Mouse (Mus musculus) ES-Bruce4 (cell line): ENCODE results near the gene Mafg. TPM values are rescaled to one million over a fixed set of nuclear protein-coding genes. Genes with fewer than 3 reads are reported as not detected.
A peak's percentile ranks its signal among the peaks of the same experiment; 100 is the strongest.

ENCODE experiments used
- H3K27ac ChIP-seq: 2 replicates; pipeline ENCODE4 v1.5.1; 2012; ENCODE audit warnings: low read length, inconsistent platforms; ENCODE audit not compliant: insufficient read depth
- H3K27me3 ChIP-seq: 2 replicates; pipeline ENCODE4 v1.6.1; 2012; ENCODE audit warnings: mild to moderate bottlenecking, low read length, inconsistent platforms; ENCODE audit not compliant: control insufficient read depth, poor library complexity, insufficient read depth, severe bottlenecking
- H3K36me3 ChIP-seq: 2 replicates; pipeline ENCODE4 v1.6.1; 2012; ENCODE audit warnings: inconsistent platforms, mild to moderate bottlenecking, low read length, moderate library complexity; ENCODE audit not compliant: control insufficient read depth, poor library complexity, insufficient read depth, severe bottlenecking
- H3K4me1 ChIP-seq: one replicate; pipeline ENCODE4 v1.8.1; 2011; ENCODE audit warnings: low read length; ENCODE audit not compliant: control insufficient read depth, insufficient read depth
- H3K4me3 ChIP-seq: 2 replicates; pipeline ENCODE4 v1.5.1; 2011; ENCODE audit warnings: low read depth, mild to moderate bottlenecking, low read length
- H3K9ac ChIP-seq: 2 replicates; pipeline ENCODE4 v1.6.1; 2012; ENCODE audit warnings: low read depth, mild to moderate bottlenecking, inconsistent platforms; ENCODE audit not compliant: poor library complexity, severe bottlenecking
- H3K9me3 ChIP-seq: replicated peaks from 2 replicates; pipeline ENCODE4 v1.6.1; 2012; ENCODE audit warnings: mild to moderate bottlenecking, low read length, inconsistent platforms; ENCODE audit not compliant: control insufficient read depth, poor library complexity, insufficient read depth, severe bottlenecking
- CTCF ChIP-seq: IDR thresholded peaks from one replicate; pipeline ENCODE4 v1.8.1; 2011; ENCODE audit warnings: low read depth, low read length
- EP300 ChIP-seq: IDR thresholded peaks from 2 replicates; pipeline ENCODE4 v1.6.1; 2011; ENCODE audit warnings: low read depth, low read length; ENCODE audit not compliant: insufficient read depth
- POLR2A ChIP-seq: IDR thresholded peaks from one replicate; pipeline ENCODE4 v1.8.1; 2011; ENCODE audit warnings: low read length; ENCODE audit not compliant: insufficient read depth
- polyA plus RNA-seq: library from polyadenylated mRNA; stranded (reverse); fragments of >200 nt; gene quantifications from 2 replicates; pipeline ENCODE4 v1.2.4, GENCODE M21; 2011; ENCODE audit warnings: low read depth; ENCODE audit not compliant: missing spikeins, insufficient read depth, insufficient read length

Mafg gene
- polyA plus RNA-seq, 1 experiment: 53.0 TPM

DNA sequence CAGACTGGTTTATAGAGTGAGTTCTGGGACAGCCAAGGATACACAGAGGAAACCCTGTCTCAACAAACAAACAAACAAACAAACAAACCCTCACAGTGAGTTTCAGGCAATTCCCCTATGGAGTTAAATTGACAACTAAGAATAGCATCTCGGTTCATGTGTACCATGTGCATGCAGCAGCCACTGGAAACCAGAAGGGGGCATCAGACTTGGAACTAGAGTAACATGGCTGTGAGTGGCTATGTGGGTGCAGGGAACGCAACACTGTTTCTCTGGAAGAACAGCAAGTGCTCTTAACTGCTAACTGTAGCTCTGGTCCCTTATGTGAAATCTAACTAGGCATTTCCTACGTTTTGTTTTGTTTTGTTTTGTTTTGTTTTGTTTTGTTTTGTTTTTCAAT is 18.5 kb upstream of the Mafg start:
- TF ChIP-seq POLR2A (no peak), CTCF (peak; percentile 46)
- Histone ChIP-seq H3K36me3 (no peaks in the 10 kb centered on the region), H3K27ac (no peak overlapping the region), H3K9me3 (no peaks in the 10 kb centered on the region), H3K4me1 (no peaks in the 10 kb centered on the region), H3K27me3 (no peaks in the 10 kb centered on the region), H3K4me3 (no peak overlapping the region), H3K9ac (no peak overlapping the region)

DNA sequence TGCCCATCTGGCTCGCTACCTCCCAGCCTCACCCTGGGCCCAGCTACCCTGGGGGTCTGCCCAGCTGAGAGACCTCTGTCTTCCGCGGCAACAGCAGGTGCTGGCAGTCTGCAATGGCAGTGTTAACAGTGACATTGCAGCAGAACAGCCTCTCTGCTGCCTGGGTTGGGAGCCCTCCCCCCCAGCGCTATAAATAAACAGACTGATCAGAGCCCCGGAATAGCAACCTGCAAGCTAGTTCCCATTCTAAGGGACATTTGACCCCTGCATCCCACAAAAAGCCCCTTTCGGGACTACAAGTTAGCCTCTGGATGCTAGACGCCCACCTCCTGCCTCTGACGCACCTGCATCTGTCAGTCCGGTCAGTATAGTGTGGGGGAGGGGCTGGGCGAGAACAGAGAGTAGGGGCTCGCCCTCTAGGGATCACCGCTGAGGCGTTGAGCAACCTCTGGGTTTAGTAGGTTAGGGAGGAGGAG is 14.6 kb upstream of the Mafg start, which contains the start of gene Myadml2:
Myadml2 (minus strand) TSS at position 158 of the 476 bp plus-strand sequence.
- TF ChIP-seq EP300: peak; percentile 68; the same call in 1 of the 2 replicates
- no peak for TF ChIP-seq POLR2A
- no peak for TF ChIP-seq CTCF
- Histone ChIP-seq H3K36me3 (no peaks in the 10 kb centered on the region), H3K27me3 (no peaks in the 10 kb centered on the region), H3K4me3 (peak within 1 kb of the TSS; percentile 53), H3K9me3 (no peaks in the 10 kb centered on the region), H3K9ac (no peak within 1 kb of the TSS), H3K27ac (no peak within 1 kb of the TSS), H3K4me1 (no peaks in the 10 kb centered on the region)

DNA sequence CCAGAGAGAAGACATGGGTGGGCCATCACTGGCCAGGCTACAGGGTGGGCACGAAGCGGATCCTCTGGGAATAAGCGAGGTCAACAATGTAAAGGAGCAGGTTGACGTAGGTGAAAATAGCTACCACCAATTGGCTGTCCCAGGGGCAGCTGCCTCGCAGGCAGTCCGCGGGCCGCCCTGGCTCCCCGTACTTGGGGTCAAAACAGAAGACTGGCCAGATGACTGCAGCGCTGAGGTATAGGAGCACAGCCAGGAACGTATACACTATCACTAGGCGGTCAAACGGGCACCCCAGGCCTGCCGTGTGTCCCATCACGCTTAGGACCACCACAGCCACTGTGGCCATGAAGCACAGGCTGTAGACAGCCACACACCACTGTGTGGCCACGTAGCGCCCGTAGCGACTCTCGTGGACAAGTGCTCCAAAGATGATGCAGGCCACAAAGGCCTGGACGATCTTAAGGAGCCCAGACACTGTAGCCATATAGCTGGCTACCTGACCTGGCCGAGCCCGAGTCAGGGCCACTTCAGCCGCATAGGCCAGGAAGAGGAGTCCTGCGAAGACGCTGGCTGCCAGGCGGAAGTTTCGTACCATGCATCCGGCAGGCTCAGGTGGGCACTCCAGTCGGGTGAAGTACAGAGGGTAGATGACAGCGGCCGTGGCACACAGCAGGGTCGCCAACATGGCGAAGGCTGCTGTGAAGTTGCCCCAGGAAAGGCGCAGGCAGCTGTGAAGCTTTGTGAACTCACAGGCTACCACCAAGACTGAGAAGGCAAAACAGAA is 13.8 kb upstream of the Mafg start:
- Histone ChIP-seq H3K27ac (no peak overlapping the region), H3K4me1 (peaks cover 4% of the 10 kb centered on the region), H3K36me3 (no peaks in the 10 kb centered on the region), H3K27me3 (no peaks in the 10 kb centered on the region), H3K4me3 (peak overlapping the region; percentile 53), H3K9me3 (no peaks in the 10 kb centered on the region), H3K9ac (no peak overlapping the region)
- no peak for TF ChIP-seq CTCF
- no peak for TF ChIP-seq EP300
- TF ChIP-seq POLR2A: no peak

DNA sequence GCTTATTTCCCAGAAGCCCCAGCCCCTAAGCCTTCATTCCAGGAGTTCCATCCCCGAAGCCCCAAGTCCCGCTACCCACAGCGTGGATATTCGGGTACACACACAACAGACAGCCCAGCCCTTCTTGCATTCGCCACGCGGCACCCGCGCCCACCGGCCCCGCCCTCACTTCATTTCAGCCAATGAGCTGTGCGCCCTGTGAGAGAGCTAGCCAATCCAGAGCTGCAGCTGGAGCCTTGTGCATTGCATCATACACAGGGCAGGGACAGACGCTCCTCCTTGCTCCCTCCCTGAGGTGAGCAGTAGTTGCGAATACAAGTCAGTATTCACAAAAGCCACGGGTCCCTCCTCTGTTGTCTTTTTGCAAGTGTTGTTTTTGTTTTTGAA is 10.2 kb upstream of the Mafg start, which contains the start of gene Pycr1:
Pycr1 (minus strand) TSS at position 169 of the 387 bp plus-strand sequence.
- Histone ChIP-seq H3K9me3 (no peaks in the 10 kb centered on the region), H3K4me3 (peak within 1 kb of the TSS; percentile 69), H3K9ac (peak within 1 kb of the TSS; percentile 68), H3K27ac (no peak within 1 kb of the TSS), H3K4me1 (peaks cover 9% of the 10 kb centered on the region), H3K27me3 (no peaks in the 10 kb centered on the region), H3K36me3 (no peaks in the 10 kb centered on the region)
- TF ChIP-seq EP300 (no peak), POLR2A (peak; percentile 77)

DNA sequence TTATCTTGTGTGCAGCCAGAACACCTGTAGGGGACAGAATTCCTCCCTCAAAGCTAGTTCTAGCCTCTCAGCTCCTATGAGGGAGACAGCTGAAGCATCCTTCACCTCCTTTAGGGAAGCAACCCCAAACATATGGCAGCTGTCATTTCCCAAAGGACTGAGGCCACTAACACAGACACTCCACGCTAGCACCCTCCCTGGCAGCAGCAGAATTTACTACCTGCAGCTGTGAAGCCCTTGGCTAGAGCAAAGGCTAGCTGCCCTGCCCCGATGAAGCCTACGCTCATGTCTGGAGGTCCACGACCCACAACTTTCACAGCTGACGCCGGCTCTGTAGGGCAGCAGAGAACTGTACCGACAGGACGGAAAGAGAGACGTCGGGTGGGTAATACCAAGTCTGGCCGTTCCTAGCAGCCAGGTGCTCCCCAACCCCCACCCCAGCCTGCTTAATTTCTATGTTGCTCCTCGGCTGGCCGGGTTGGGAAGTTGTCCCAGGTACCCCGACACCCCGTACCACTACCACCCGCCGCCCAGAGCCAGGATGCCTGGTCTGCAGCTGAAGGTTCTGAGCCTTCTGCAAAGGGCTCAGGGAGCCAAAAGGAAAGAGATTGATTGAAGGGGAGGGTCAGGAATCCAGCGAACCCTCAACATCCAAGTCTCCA is 9.7 kb upstream of the Mafg start:
- H3K27me3 ChIP-seq: no peaks in the 10 kb centered on the region

DNA sequence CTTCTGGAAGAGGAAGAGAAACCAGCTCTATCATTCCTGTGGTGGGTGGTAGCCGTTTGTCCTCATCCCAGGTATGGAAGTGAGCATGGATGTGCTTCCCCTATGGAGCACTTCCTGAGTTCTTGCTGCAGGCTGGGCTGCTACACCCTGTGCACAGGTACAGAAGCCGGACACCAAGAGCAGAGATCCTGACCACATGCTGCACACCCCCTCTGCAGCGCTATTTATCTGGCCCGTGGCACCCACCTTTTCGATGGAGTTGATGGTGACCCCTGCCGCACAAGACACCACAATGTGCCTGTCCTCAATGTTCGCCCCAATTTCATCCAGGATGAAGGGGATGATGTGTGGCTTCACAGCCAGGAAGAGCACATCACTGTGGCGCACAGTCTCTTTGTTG is 8.5 kb upstream of the Mafg start:
- H3K9ac ChIP-seq: no peak overlapping the region
- no peaks in the 10 kb centered on the region for H3K9me3 ChIP-seq
- H3K27ac ChIP-seq: no peak overlapping the region
- peaks cover 9% of the 10 kb centered on the region for H3K4me1 ChIP-seq
- H3K4me3 ChIP-seq: no peak overlapping the region
- no peaks in the 10 kb centered on the region for H3K27me3 ChIP-seq
- TF ChIP-seq CTCF: no peak
- no peak for TF ChIP-seq EP300
- no peak for TF ChIP-seq POLR2A
- H3K36me3 ChIP-seq: no peaks in the 10 kb centered on the region

More for the DNA sequence above, 9.7 kb upstream of the Mafg start:
- Histone ChIP-seq H3K36me3 (no peaks in the 10 kb centered on the region), H3K4me3 (peak overlapping the region; percentile 69), H3K9ac (peak overlapping the region; percentile 68), H3K4me1 (peaks cover 9% of the 10 kb centered on the region), H3K27ac (no peak overlapping the region), H3K9me3 (no peaks in the 10 kb centered on the region)
- TF ChIP-seq EP300 (no peak), POLR2A (no peak), CTCF (no peak)
